ENCODE assay signal across 10 mouse cellular contexts in genomic region chr9:91350861-91351291, GRCm38 (mm10). TPM values are rescaled to one million over a fixed set of nuclear protein-coding genes. Genes with fewer than 3 reads are reported as not detected.
DNase-seq lines count a peak whose midpoint lies in the region; ATAC-seq lines count a peak whose summit lies in the region.
"Had no signal": no experiment of that assay in that cellular context is flagged by ENCODE, and none has a peak within 500 bp of the region (broad histone marks: within the 10 kb centered on the region; RNA-seq: fewer than 3 reads in every experiment).

No protein-coding gene starts in this region.

- DNase-seq in brain, adult 2 months (ENCODE audit: low read depth, low spot score): peak; percentile 54
- DNase-seq in cerebellum, postnatal 10 days: peak; percentile 90 to 94
- peak; percentile 68 for DNase-seq in forebrain, embryonic 14.5 days (ENCODE audit: low spot score)
- DNase-seq in adrenal gland, adult 2 months: no peak
- no peak for DNase-seq in layer of hippocampus, adult 9-10 months (ENCODE audit: low spot score)
- DNase-seq in layer of hippocampus, postnatal 25 days (ENCODE audit: extremely low spot score in 1 of 2, low spot score in 1 of 2): no peak
- DNase-seq: heart, postnatal 4 days had no signal

- 6% methylated on average over 14 of the region's 14 CpGs for WGBS in forebrain, embryonic 14.5 days
- WGBS in midbrain, embryonic 13.5 days: under 1% methylated on average over 14 of the region's 14 CpGs
- WGBS in intestine, embryonic 16.5 days: 2% methylated on average over 14 of the region's 14 CpGs

- no peaks in the 10 kb centered on the region for H3K36me3 ChIP-seq in forebrain, embryonic 14.5 days (ENCODE audit: control insufficient read depth, insufficient read depth, low read length)
- H3K36me3 ChIP-seq in midbrain, embryonic 13.5 days: no peaks in the 10 kb centered on the region
- no peaks in the 10 kb centered on the region for H3K36me3 ChIP-seq in intestine, embryonic 16.5 days (ENCODE audit: control insufficient read depth, insufficient read depth, low read length)

- peak; percentile 28; the same call in 1 of the 2 replicates for ATAC-seq in forebrain, embryonic 14.5 days
- peak; percentile 35 for ATAC-seq in midbrain, embryonic 13.5 days
- no peak for ATAC-seq in intestine, embryonic 16.5 days

- H3K9ac ChIP-seq in forebrain, embryonic 14.5 days (ENCODE audit: low read length): peak overlapping the region; percentile 59
- peak overlapping the region; percentile 46 for H3K9ac ChIP-seq in midbrain, embryonic 13.5 days (replicated peaks)
- H3K9ac ChIP-seq in intestine, embryonic 16.5 days (ENCODE audit: low read depth, low read length): no peak overlapping the region

- H3K4me3 ChIP-seq in forebrain, embryonic 14.5 days (ENCODE audit: low read depth, low read length): peak overlapping the region; percentile 29
- peak overlapping the region; percentile 31 for H3K4me3 ChIP-seq in midbrain, embryonic 13.5 days (replicated peaks)
- H3K4me3 ChIP-seq in intestine, embryonic 16.5 days (ENCODE audit: low read length): no peak overlapping the region

- peak overlapping the region; percentile 57 for H3K4me2 ChIP-seq in forebrain, embryonic 14.5 days (ENCODE audit: low read length)
- peak overlapping the region; percentile 54 for H3K4me2 ChIP-seq in midbrain, embryonic 13.5 days (replicated peaks)
- H3K4me2 ChIP-seq in intestine, embryonic 16.5 days (ENCODE audit: low read depth, low read length): no peak overlapping the region

- H3K9me3 ChIP-seq in forebrain, embryonic 14.5 days (replicated peaks; ENCODE audit: control insufficient read depth, low read length): no peaks in the 10 kb centered on the region
- H3K9me3 ChIP-seq in midbrain, embryonic 13.5 days: no peaks in the 10 kb centered on the region
- no peaks in the 10 kb centered on the region for H3K9me3 ChIP-seq in intestine, embryonic 16.5 days (ENCODE audit: control insufficient read depth, low read length)

- peaks cover 43% of the 10 kb centered on the region for H3K27me3 ChIP-seq in forebrain, embryonic 14.5 days (replicated peaks; ENCODE audit: control insufficient read depth, insufficient read depth, low read length)
- peaks cover 69% of the 10 kb centered on the region for H3K27me3 ChIP-seq in midbrain, embryonic 13.5 days
- H3K27me3 ChIP-seq in intestine, embryonic 16.5 days (replicated peaks; ENCODE audit: control insufficient read depth, insufficient read depth, low read length): peaks cover 59% of the 10 kb centered on the region

- H3K4me1 ChIP-seq in forebrain, embryonic 14.5 days (ENCODE audit: control insufficient read depth, insufficient read depth, low read length): peaks cover 7% of the 10 kb centered on the region; the same call in 1 of the 2 replicates
- H3K4me1 ChIP-seq in midbrain, embryonic 13.5 days (replicated peaks): peaks cover 34% of the 10 kb centered on the region
- H3K4me1 ChIP-seq in intestine, embryonic 16.5 days (ENCODE audit: control insufficient read depth, insufficient read depth, low read length): no peaks in the 10 kb centered on the region

- peak overlapping the region; percentile 78 for H3K27ac ChIP-seq in forebrain, embryonic 14.5 days (ENCODE audit: low read depth, low read length)
- peak overlapping the region; percentile 69 for H3K27ac ChIP-seq in midbrain, embryonic 13.5 days
- no peak overlapping the region for H3K27ac ChIP-seq in intestine, embryonic 16.5 days (ENCODE audit: low read length)

RNA-seq across cellular contexts. Expression of gene Zic4, which starts 11.3 kb away (rescaled TPM):
- polyA plus RNA-seq in forebrain, embryonic 14.5 days (2014; fragmentation: Nextera tagmentation; extraction: Ambion mirVana): 45.1 and 56.3 TPM in 2 replicates
- polyA plus RNA-seq in midbrain, embryonic 13.5 days (2015; fragmentation: Nextera tagmentation; extraction: Ambion mirVana): 53.2 and 56.6 TPM in 2 replicates
- total RNA-seq in adrenal gland, adult 2 months (2021): not detected
- not detected in 2 replicates for polyA plus RNA-seq in adrenal gland, adult 2 months (2012; rRNA removed)
- not detected in 2 replicates for polyA plus RNA-seq in intestine, embryonic 16.5 days (2015; fragmentation: Nextera tagmentation; extraction: Ambion mirVana)
- 1 to 10 TPM; 2.0 to 2.1 TPM for total RNA-seq in layer of hippocampus, postnatal 25 days (2021)
- total RNA-seq: common myeloid progenitor, adult 5-6 weeks; heart, postnatal 4 days had no signal

RNA-seq across cellular contexts. Expression of gene Zic1, which starts 14.7 kb away (rescaled TPM):
- 14.4 and 14.8 TPM in 2 replicates for polyA plus RNA-seq in forebrain, embryonic 14.5 days (2014; fragmentation: Nextera tagmentation; extraction: Ambion mirVana)
- 14.8 and 16.4 TPM in 2 replicates for polyA plus RNA-seq in midbrain, embryonic 13.5 days (2015; fragmentation: Nextera tagmentation; extraction: Ambion mirVana)
- not detected for total RNA-seq in adrenal gland, adult 2 months (2021)
- polyA plus RNA-seq in adrenal gland, adult 2 months (2012; rRNA removed): 0.08 TPM in 1 of 2 replicates, not detected in the other
- polyA plus RNA-seq in intestine, embryonic 16.5 days (2015; fragmentation: Nextera tagmentation; extraction: Ambion mirVana): not detected in 2 replicates
- 10 to 100 TPM; 10.1 to 13.2 TPM for total RNA-seq in layer of hippocampus, postnatal 25 days (2021)
- total RNA-seq: common myeloid progenitor, adult 5-6 weeks; heart, postnatal 4 days had no signal

Comparison
In these comparisons a context has a peak if more than half of its experiments do, and no peak if none do; other contexts are left out.
1. DNase-seq: peak in brain, adult 2 months (single experiment), cerebellum, postnatal 10 days (2 of 2) and forebrain, embryonic 14.5 days (single experiment); none in adrenal gland, adult 2 months (single experiment), layer of hippocampus, adult 9-10 months (single experiment) and layer of hippocampus, postnatal 25 days (0 of 2).
2. RNA of gene Zic4, which starts 11.3 kb away (polyA plus RNA-seq): 53.2 to 56.6 TPM in midbrain, embryonic 13.5 days and 45.1 to 56.3 TPM in forebrain, embryonic 14.5 days; not detected in adrenal gland, adult 2 months and not detected in intestine, embryonic 16.5 days; every median in the first group is over 10 times any median in the second.
3. RNA of gene Zic1, which starts 14.7 kb away (polyA plus RNA-seq): 14.8 to 16.4 TPM in midbrain, embryonic 13.5 days and 14.4 to 14.8 TPM in forebrain, embryonic 14.5 days; 0.08 TPM in adrenal gland, adult 2 months and not detected in intestine, embryonic 16.5 days; every median in the first group is over 10 times any median in the second.